Mouse (Mus musculus): ENCODE results near the gene Ski. TPM values are rescaled to one million over a fixed set of nuclear protein-coding genes. Genes with fewer than 3 reads are reported as not detected.

Gene Ski
- polyA plus RNA-seq, 1 experiment from 2014 or later, result 14.1 TPM

DNA sequence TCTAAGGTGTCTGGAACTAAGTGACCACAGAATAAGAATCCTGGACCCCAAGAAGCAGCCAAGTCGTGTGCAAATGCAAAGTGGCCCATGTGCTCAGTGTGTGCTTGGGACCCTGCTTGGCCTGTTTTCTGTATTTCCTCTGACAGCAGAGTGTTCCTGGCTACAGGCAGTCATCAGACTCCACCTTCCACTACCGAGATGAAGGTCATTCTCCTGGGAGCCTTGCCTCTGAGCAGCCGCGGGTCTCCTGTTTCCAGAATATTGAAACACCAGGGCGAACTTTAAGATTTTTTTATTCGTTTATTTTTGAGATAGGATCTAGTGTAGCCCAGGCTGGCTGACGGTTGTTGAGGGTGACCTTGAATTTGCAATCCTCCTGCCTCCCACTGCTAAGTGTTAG, 91.8 kb downstream of the Ski start:
- ATAC-seq (replicated peaks; ENCODE audit: low FRiP score) (no peak), DNase-seq (ENCODE audit: low spot score) (no peak)
- Histone ChIP-seq H3K36me3 (ENCODE audit: control insufficient read depth, insufficient read depth, low read length) (no peaks in the 10 kb centered on the region), H3K4me3 (ENCODE audit: low read depth, low read length) (no peak overlapping the region), H3K4me2 (ENCODE audit: low read depth, low read length, severe bottlenecking) (no peak overlapping the region), H3K27ac (ENCODE audit: low read depth, low read length) (no peak overlapping the region), H3K4me1 (replicated peaks; ENCODE audit: control insufficient read depth, insufficient read depth, low read length) (peaks cover 12% of the 10 kb centered on the region; the same call in 1 of the 2 replicates), H3K9ac (ENCODE audit: low read length) (no peak overlapping the region), H3K27me3 (ENCODE audit: control insufficient read depth, insufficient read depth, low read length) (no peaks in the 10 kb centered on the region), H3K9me3 (ENCODE audit: control insufficient read depth, low read length) (no peaks in the 10 kb centered on the region)
- 85% methylated on average over 7 of the region's 7 CpGs for WGBS

DNA sequence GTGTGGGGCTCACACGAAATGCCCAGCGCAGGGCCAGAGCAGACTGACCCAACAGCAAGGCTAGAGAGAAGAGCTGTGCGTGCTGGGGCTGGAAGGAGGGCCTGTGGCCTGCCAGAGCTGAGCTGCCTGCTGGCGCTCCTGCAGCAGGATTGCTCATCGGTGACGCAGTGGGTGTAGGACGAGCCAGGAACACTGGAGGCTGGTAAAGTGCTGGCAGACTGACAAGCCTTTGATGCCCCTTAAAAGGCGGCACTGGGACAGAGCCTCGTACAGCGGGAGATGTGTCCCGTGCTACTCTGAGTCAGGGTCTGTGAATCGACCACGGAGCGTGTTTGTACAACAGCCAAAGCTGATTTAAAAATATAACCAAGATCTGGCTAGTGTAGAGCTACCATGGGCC, 92.4 kb downstream of the Ski start:
- Histone ChIP-seq H3K9me3 (ENCODE audit: control insufficient read depth, low read length) (no peaks in the 10 kb centered on the region), H3K4me2 (ENCODE audit: low read depth, low read length, severe bottlenecking) (no peak overlapping the region), H3K9ac (ENCODE audit: low read length) (no peak overlapping the region; the same call in 1 of the 2 replicates), H3K27me3 (ENCODE audit: control insufficient read depth, insufficient read depth, low read length) (no peaks in the 10 kb centered on the region), H3K27ac (ENCODE audit: low read depth, low read length) (no peak overlapping the region), H3K4me1 (replicated peaks; ENCODE audit: control insufficient read depth, insufficient read depth, low read length) (peaks cover 9% of the 10 kb centered on the region; the same call in 1 of the 2 replicates), H3K4me3 (ENCODE audit: low read depth, low read length) (no peak overlapping the region), H3K36me3 (ENCODE audit: control insufficient read depth, insufficient read depth, low read length) (no peaks in the 10 kb centered on the region)
- ATAC-seq (replicated peaks; ENCODE audit: low FRiP score), result no peak
- 89% methylated on average over 14 of the region's 14 CpGs for WGBS
- no peak for DNase-seq (ENCODE audit: low spot score)

DNA sequence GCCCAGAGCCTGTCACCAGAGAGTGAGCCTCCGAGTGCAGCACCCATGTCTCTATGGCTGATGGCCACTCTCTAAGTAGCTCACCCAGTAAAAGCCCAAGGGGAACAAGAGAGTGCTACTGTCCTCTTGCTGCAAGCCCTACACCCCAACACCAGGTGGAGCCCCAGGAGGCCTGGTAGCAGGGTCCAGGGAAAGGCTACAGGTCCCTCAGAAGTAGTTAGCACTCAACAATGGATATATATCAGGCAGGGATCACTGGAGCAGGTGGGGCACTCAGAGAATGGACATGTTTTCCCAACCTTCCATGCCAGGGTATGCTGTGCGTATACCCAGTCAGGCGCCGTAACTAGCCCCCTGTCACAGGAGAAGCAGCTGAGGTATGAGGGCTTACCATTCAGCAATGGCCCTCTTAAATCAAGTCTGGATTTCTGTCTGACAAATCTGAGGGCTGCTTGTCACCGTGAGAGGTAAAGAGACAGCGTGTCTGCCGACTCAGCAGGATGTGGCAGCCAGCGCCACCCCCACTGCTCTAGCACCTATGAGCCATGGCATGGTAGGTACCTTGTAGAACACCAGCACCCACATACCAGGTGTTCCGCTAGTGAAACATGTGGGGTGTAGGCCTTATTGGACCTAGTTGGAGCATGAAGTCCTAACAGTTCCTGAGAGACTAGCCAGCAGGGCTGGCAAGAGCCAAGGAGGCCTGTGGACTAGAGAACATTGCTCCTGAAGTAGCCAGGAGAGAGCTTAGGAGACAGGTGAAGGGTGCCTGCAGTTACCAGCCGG, 93.1 kb downstream of the Ski start:
- DNase-seq (ENCODE audit: low spot score), result no peak
- Histone ChIP-seq H3K4me3 (ENCODE audit: low read depth, low read length) (no peak overlapping the region), H3K36me3 (ENCODE audit: control insufficient read depth, insufficient read depth, low read length) (no peaks in the 10 kb centered on the region), H3K4me2 (ENCODE audit: low read depth, low read length, severe bottlenecking) (no peak overlapping the region), H3K4me1 (replicated peaks; ENCODE audit: control insufficient read depth, insufficient read depth, low read length) (peaks cover 9% of the 10 kb centered on the region; the same call in 1 of the 2 replicates), H3K27ac (ENCODE audit: low read depth, low read length) (no peak overlapping the region), H3K9ac (ENCODE audit: low read length) (no peak overlapping the region), H3K27me3 (ENCODE audit: control insufficient read depth, insufficient read depth, low read length) (no peaks in the 10 kb centered on the region), H3K9me3 (ENCODE audit: control insufficient read depth, low read length) (no peaks in the 10 kb centered on the region)
- 94% methylated on average over 10 of the region's 10 CpGs for WGBS
- no peak for ATAC-seq (replicated peaks; ENCODE audit: low FRiP score)

DNA sequence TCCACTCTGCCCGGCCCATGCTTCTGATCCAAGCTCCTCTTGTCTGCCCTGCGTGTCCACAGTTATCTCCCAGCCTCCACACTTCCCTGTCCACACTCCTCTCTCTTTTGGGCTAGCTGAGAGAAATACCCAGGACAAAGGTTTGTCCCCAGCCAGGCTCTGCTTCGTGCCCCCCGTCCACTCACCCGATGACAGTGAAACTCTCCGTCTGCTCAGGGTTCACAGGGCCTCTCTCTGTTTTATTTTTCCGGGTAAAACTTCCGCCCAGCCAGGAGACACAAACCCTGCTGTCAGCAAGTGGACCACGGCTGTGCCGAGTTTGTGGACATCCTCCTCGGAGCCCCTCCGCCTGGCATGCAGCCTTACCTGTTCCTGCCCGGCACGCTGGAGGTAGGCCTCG, 94.0 kb downstream of the Ski start:
- Histone ChIP-seq H3K27ac (ENCODE audit: low read depth, low read length) (no peak overlapping the region), H3K4me1 (replicated peaks; ENCODE audit: control insufficient read depth, insufficient read depth, low read length) (peaks cover 2% of the 10 kb centered on the region; the same call in 1 of the 2 replicates), H3K9ac (ENCODE audit: low read length) (no peak overlapping the region), H3K4me2 (ENCODE audit: low read depth, low read length, severe bottlenecking) (no peak overlapping the region), H3K9me3 (ENCODE audit: control insufficient read depth, low read length) (no peaks in the 10 kb centered on the region), H3K27me3 (ENCODE audit: control insufficient read depth, insufficient read depth, low read length) (no peaks in the 10 kb centered on the region), H3K36me3 (ENCODE audit: control insufficient read depth, insufficient read depth, low read length) (no peaks in the 10 kb centered on the region), H3K4me3 (ENCODE audit: low read depth, low read length) (no peak overlapping the region)
- ATAC-seq (replicated peaks; ENCODE audit: low FRiP score) (no peak), DNase-seq (ENCODE audit: low spot score) (no peak)
- WGBS, result 92% methylated on average over 15 of the region's 15 CpGs

DNA sequence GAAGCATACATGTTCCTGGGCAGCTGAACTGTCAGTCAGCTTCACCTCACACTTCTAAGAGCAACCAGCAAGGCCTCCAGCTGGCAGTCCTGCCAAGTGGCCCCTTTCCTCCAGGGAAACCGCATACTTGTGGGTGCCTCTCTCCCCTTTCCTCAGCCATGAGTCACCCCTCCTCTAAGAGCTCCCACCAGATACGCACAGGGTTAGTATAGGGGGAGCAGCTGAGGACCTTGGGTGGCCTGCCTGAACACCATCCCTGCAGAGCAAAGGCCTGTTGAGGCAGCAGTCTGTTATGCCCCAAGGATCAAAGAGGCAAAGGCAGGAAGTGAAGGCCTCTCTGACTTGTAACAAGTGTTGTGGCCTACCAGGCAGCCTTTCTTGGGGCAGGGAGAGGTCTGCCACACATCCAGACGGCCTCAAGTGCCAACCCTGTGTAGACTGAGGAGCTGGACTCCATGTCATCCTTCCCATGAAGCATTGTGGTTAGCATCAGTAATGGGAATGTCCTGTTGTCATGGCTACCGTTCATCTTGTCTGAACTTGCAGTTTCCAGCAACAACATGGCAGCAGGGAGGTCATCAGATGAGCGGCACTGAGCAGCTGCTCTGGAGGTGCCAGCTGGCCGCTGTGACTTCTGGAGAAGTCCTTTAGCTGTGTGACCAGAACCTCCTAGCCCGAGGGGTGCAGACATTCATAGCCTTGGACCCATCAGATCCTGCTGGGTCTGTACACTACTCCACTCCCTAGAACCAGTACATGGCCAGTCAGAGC, 95.6 kb downstream of the Ski start:
- Histone ChIP-seq H3K9me3 (ENCODE audit: control insufficient read depth, low read length) (no peaks in the 10 kb centered on the region), H3K4me3 (ENCODE audit: low read depth, low read length) (no peak overlapping the region), H3K36me3 (ENCODE audit: control insufficient read depth, insufficient read depth, low read length) (no peaks in the 10 kb centered on the region), H3K27me3 (ENCODE audit: control insufficient read depth, insufficient read depth, low read length) (no peaks in the 10 kb centered on the region), H3K9ac (ENCODE audit: low read length) (no peak overlapping the region), H3K4me2 (ENCODE audit: low read depth, low read length, severe bottlenecking) (no peak overlapping the region), H3K4me1 (replicated peaks; ENCODE audit: control insufficient read depth, insufficient read depth, low read length) (peaks cover 13% of the 10 kb centered on the region; the same call in 1 of the 2 replicates), H3K27ac (ENCODE audit: low read depth, low read length) (no peak overlapping the region)
- 75% methylated on average over 7 of the region's 7 CpGs for WGBS
- DNase-seq (ENCODE audit: low spot score), result no peak
- ATAC-seq (replicated peaks; ENCODE audit: low FRiP score), result no peak

DNA sequence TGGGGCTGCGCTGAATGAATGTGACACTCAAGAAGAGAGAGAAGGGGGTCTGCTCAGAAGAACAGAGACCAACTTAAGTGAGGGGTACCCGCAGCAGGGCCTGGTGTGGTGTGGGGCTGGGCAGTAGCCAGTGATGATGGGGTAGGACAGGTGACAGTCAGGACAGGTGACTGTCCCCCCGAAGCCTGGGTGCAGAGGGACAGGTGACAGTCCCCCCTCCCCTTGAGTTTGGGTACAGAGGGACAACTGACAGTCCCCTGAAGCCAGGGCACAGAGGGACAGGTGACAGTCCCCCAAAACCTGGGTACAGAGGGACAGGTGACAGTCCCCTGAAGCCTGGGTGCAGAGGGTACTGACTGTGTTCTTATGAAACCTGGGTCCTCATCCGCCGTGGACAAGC, 96.2 kb downstream of the Ski start:
- Histone ChIP-seq H3K27ac (ENCODE audit: low read depth, low read length) (no peak overlapping the region), H3K4me1 (replicated peaks; ENCODE audit: control insufficient read depth, insufficient read depth, low read length) (peaks cover 13% of the 10 kb centered on the region; the same call in 1 of the 2 replicates), H3K36me3 (ENCODE audit: control insufficient read depth, insufficient read depth, low read length) (no peaks in the 10 kb centered on the region), H3K27me3 (ENCODE audit: control insufficient read depth, insufficient read depth, low read length) (no peaks in the 10 kb centered on the region), H3K9ac (ENCODE audit: low read length) (no peak overlapping the region), H3K4me3 (ENCODE audit: low read depth, low read length) (no peak overlapping the region), H3K9me3 (ENCODE audit: control insufficient read depth, low read length) (no peaks in the 10 kb centered on the region), H3K4me2 (ENCODE audit: low read depth, low read length, severe bottlenecking) (no peak overlapping the region)
- DNase-seq (ENCODE audit: low spot score) (no peak), ATAC-seq (replicated peaks; ENCODE audit: low FRiP score) (no peak)
- 86% methylated on average over 5 of the region's 5 CpGs for WGBS

DNA sequence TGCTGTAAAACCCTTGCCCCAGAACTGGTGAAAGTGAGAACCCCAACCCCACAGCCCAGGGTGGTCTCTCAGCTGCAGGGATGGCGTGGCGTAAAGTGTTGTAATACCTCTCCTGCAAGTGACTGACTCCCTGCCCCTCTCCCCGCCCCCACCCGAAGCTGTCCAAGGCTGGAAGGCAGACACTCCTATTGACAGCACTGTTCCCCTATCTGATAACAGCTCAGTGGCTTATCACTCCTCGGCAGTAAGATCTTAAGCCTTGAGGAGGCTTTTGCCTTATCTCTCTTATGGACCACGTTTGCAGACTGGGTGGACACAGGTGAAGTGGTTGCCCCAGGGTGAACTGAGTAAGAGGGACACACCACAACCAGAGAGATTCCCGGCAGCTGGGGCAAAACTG, 97.1 kb downstream of the Ski start:
- Histone ChIP-seq H3K4me2 (ENCODE audit: low read depth, low read length, severe bottlenecking) (no peak overlapping the region), H3K9me3 (ENCODE audit: control insufficient read depth, low read length) (no peaks in the 10 kb centered on the region), H3K36me3 (ENCODE audit: control insufficient read depth, insufficient read depth, low read length) (no peaks in the 10 kb centered on the region), H3K4me1 (replicated peaks; ENCODE audit: control insufficient read depth, insufficient read depth, low read length) (peaks cover 13% of the 10 kb centered on the region; the same call in 1 of the 2 replicates), H3K27ac (ENCODE audit: low read depth, low read length) (no peak overlapping the region), H3K4me3 (ENCODE audit: low read depth, low read length) (no peak overlapping the region), H3K9ac (ENCODE audit: low read length) (no peak overlapping the region), H3K27me3 (ENCODE audit: control insufficient read depth, insufficient read depth, low read length) (no peaks in the 10 kb centered on the region)
- WGBS, result 61% methylated on average over 7 of the region's 7 CpGs
- ATAC-seq (replicated peaks; ENCODE audit: low FRiP score), result no peak
- DNase-seq (ENCODE audit: low spot score), result no peak

DNA sequence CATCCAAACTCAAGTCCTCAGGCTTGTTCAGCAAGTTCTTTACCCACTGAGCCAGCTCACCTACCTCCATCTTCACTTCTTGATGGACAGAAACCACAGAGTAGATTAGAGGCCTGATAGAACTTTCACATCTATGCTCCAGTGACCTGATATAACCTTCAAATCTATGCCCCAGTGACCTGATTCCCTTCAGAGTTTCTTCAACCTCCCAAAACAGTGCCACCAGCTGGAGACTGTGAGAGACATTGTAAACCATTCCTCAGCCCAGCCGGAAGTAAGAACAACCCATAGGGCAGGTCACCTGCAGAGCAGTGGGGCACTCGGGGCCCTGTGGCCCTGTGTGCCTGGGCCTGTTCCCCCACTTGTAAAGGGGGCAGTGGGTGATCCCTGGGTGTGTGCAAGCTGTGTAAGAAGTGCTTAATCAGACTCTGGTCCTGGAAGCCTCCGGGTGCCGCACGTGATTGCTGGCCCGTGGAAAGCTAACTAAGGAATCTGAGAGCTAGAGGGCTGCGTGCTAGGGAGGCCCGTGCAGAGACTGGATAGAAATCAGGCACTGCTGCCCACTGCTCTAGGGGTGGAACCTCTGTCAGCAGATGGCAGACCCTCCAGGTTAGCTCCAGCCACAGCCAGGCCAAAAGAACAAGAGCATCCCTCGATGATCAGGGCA, 98.4 kb downstream of the Ski start:
- H3K9me3 ChIP-seq (ENCODE audit: control insufficient read depth, low read length), result no peaks in the 10 kb centered on the region
- no peak overlapping the region for H3K4me2 ChIP-seq (ENCODE audit: low read depth, low read length, severe bottlenecking)
- peaks cover 13% of the 10 kb centered on the region; the same call in 1 of the 2 replicates for H3K4me1 ChIP-seq (replicated peaks; ENCODE audit: control insufficient read depth, insufficient read depth, low read length)
- no peak overlapping the region for H3K27ac ChIP-seq (ENCODE audit: low read depth, low read length)
- no peaks in the 10 kb centered on the region for H3K27me3 ChIP-seq (ENCODE audit: control insufficient read depth, insufficient read depth, low read length)
- no peak overlapping the region for H3K4me3 ChIP-seq (ENCODE audit: low read depth, low read length)
- no peak for DNase-seq (ENCODE audit: low spot score)
- no peaks in the 10 kb centered on the region for H3K36me3 ChIP-seq (ENCODE audit: control insufficient read depth, insufficient read depth, low read length)
- ATAC-seq (replicated peaks; ENCODE audit: low FRiP score), result no peak
- WGBS, result 78% methylated on average over 9 of the region's 9 CpGs
- H3K9ac ChIP-seq (ENCODE audit: low read length), result no peak overlapping the region
